Mouse (Mus musculus) bone marrow, adult 2 months (tissue): ENCODE data around the gene Gm49721.
"Not testable (repeated sequence)": the region's sequence is repeated elsewhere in the genome, so short reads cannot be mapped to it uniquely, and the experiment has no call there.

Experiments
- CTCF ChIP-seq: fragments of 200-500 bp; IDR thresholded peaks from 2 replicates; pipeline ENCODE4 v1.5.1; 2011; ENCODE audit warnings: low read length, control low read depth; ENCODE audit not compliant: control insufficient read depth, insufficient read depth
- POLR2A ChIP-seq: fragments of 200-500 bp; IDR thresholded peaks from 2 replicates; pipeline ENCODE4 v1.6.1; 2011; ENCODE audit warnings: low read depth, mild to moderate bottlenecking, control low read depth, low read length, borderline replicate concordance; ENCODE audit not compliant: control insufficient read depth

DNA sequence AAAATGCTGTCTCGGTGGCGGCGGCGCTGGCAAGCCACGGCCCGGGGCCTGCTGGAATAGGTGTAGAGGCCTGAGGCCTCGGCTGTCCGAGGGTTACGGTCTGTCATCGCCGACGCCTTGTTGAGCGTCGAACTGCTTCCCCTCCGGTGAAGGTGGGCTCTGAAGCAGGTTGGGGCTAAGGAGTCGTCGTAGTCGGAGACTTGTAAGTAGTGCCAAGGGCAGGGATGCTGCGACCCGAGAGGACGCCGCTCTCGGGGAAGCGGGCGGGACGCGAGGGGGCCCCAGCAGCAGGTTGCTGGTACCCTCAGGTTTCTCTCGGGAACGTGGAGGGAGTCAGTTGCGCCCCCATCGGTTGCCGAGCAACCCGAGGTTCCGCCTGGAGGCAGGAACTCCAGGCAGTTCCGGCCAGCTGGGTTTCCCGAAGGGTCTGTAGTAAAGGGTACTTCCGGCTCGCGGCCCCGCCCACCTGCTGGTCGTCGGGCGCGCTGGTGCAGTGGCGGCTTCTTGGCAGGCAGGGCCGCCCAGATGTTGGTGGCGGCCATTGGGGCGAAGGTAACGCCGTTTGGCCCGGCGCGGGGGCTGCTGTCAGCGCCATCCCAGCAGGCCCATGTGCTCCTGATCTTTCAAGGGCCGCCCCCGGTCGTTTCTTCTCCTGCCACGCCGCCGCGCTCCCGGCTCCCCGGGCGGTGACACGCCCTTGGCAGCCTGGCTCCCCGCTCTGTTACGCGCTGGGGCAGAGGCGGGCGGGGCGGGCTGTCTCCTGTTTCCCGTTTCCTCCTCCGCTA is 30.5 kb upstream of the Gm49721 start, which contains the start of gene Rsph3b:
- TF ChIP-seq POLR2A, result peak; percentile 35; the same call in 1 of the 2 replicates
- not testable (repeated sequence) for TF ChIP-seq CTCF
